Mouse (Mus musculus) brain, embryonic 14.5 days (tissue): ENCODE results near the gene Prlr. TPM values are rescaled to one million over a fixed set of nuclear protein-coding genes. Genes with fewer than 3 reads are reported as not detected.

ENCODE experiments used
- DNase-seq: peaks from one replicate; pipeline ENCODE4 v3.0.0-alpha.2; 2011; ENCODE audit warnings: low read depth
- CTCF ChIP-seq: fragments of 200-500 bp; IDR thresholded peaks from 2 replicates; pipeline ENCODE4 v1.5.1; 2012; ENCODE audit warnings: inconsistent platforms, mild to moderate bottlenecking, moderate library complexity, borderline replicate concordance; ENCODE audit not compliant: insufficient read depth, insufficient read length; ENCODE audit errors: extremely low read depth
- POLR2A ChIP-seq: fragments of 200-500 bp; IDR thresholded peaks from 2 replicates; pipeline ENCODE4 v1.6.1; 2012; ENCODE audit warnings: mild to moderate bottlenecking, inconsistent platforms, borderline replicate concordance; ENCODE audit not compliant: poor library complexity, insufficient read depth, insufficient read length, severe bottlenecking; ENCODE audit errors: extremely low read depth
- polyA plus RNA-seq: library from polyadenylated mRNA; depleted of rRNA; stranded (reverse); fragments of >200 nt; gene quantifications from 2 replicates; pipeline ENCODE4 v1.2.3, GENCODE M21; 2012

Gene Prlr
- polyA plus RNA-seq, 1 experiment, result 0.52 TPM

- no peak for DNase-seq
- TF ChIP-seq POLR2A (no peak), CTCF (no peak)
Observed at GRCm38 (mm10) chr15:10200991-10201390, 24.0 kb downstream of the Prlr start.

GRCm38 (mm10) chr15:10202504-10203302, 25.7 kb downstream of the Prlr start:
- no peak for DNase-seq
- TF ChIP-seq POLR2A (no peak), CTCF (no peak)

DNA sequence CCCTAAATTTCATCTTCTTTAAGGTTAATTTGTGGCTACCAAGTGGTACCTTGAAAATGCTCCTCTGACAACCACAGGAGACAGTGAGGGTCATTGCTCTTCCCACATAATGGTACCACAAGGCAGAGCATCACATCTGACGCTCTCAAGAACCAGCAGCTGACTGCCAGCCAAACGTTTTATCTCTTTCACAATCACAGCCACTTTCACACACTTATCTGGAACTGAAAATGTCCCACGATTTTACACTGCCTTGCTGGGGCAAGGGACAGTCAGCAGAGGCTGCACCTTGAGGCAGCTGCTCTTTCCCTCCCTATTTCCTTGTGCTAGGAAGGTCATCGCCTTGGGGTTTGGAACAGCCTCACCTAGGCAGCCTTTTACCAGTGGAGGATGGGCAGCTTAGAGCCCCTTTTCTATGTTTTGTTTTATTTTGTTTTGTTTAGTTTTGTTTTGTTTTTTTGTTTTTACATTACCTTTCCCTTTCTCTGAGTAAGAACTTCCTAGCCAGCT, 33.3 kb downstream of the Prlr start:
- no peak for DNase-seq
- TF ChIP-seq POLR2A (no peak), CTCF (no peak)

DNA sequence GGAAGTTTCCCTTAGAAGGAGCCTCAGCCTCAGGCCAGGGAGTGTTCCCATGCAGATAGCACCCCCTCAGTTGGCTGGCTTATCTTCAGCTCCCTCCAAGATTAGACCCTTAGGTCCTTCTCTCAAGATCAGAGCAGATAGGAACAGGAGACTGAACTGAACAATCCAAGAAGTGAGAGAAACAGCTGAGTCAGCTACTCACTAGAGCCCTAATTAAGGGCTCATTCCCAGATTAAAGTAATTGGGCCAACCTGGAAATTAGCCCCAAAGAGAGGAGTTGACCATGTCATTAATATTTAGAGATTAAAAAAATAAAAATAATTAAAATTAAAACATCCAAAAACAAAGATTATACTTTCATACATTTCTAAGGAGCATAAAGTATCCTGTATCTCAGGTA, 35.0 kb downstream of the Prlr start:
- no peak for TF ChIP-seq POLR2A
- TF ChIP-seq CTCF, result no peak
- no peak for DNase-seq

- no peak for DNase-seq
- no peak for TF ChIP-seq POLR2A
Observed at GRCm38 (mm10) chr15:10213213-10213612, 36.2 kb downstream of the Prlr start.

GRCm38 (mm10) chr15:10213710-10214109, 36.7 kb downstream of the Prlr start:
- DNase-seq, result no peak
- TF ChIP-seq POLR2A, result no peak
- no peak for TF ChIP-seq CTCF

DNA sequence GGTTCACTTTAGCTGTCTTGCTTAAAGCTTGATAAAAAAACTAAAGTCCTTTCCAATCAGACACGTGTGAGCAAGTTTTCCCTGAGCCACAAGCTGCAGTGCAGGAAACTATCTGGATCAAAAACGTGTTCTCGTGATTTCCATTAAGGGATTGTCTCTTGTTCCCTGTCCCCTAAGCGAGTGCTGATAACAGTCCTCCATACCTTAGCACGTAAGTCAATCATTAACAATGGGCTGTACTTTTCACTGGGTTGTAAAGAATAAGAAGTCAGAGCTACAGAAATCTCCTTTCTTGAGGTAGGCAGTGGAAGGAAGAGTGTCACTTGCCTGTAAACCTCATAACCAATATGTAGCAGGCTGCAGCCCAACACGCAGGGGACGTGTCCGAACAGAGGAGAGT, 38.7 kb downstream of the Prlr start:
- no peak for DNase-seq
- TF ChIP-seq POLR2A, result no peak

- TF ChIP-seq POLR2A, result no peak
- no peak for TF ChIP-seq CTCF
- no peak for DNase-seq
Observed at GRCm38 (mm10) chr15:10216189-10216588, 39.2 kb downstream of the Prlr start.

DNA sequence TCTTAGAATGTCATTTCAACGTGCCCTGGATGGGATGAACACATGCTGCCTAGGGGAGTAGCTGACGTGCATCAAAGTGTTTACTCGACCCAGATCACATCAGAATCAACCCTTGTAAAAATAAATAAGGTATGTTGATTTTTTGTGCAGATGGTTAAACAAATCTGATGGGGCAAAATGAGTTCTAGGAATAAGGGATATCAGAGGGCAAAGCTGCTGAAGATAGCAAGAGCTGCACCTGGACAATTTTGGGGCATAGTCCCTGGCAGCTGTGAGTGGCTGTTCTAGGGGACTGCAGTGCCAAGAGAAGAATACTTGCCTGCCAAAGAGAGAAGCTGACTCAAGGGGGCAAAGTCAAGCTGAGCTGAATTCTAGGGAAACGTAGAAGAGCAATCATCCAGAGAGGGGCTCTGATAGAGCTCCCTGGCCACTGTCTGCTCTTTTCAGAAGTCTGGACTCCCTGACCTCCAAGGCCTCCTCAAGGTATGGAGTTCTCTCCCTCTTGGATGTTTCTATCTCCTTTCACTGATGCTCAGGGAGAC, 46.6 kb downstream of the Prlr start:
- no peak for DNase-seq
- no peak for TF ChIP-seq CTCF
- no peak for TF ChIP-seq POLR2A

- peak; percentile 7 for DNase-seq
- no peak for TF ChIP-seq CTCF
- no peak for TF ChIP-seq POLR2A
Observed at GRCm38 (mm10) chr15:10225701-10226100, 48.7 kb downstream of the Prlr start.

GRCm38 (mm10) chr15:10228636-10229035, 51.6 kb downstream of the Prlr start:
- TF ChIP-seq CTCF (no peak), POLR2A (no peak)
- DNase-seq, result no peak

DNA sequence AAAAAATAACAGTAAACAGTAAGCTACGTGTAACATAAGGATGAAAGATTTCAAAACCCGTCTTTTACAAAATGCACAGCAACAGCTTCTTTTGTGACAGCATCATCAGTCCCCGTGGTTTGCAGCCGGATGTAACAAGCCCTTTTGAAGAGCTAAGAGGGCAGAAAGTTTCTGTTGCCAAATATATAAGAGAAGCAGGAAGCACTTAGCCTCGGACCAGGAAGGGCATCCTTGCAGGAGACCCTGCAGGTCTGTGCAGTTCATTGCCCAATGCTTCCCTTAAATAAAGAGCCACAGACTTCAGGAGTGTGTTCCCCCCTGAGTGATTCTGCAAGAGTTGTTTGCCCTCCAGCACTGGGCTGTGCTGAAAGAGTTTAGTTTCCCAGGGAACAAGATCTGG, 58.9 kb downstream of the Prlr start:
- TF ChIP-seq CTCF (no peak), POLR2A (no peak)

More for the DNA sequence above, 58.9 kb downstream of the Prlr start:
- no peak for DNase-seq
